Mouse (Mus musculus): ENCODE measurements around the gene Olfr531. TPM values are rescaled to one million over a fixed set of nuclear protein-coding genes. Genes with fewer than 3 reads are reported as not detected.

Gene Olfr531
- total RNA-seq (2021): not detected
- long read RNA-seq, experiment 1: 0 reads
- long read RNA-seq, experiment 2: 0 reads

GRCm38 (mm10) chr7:140402818-140403217, at the start of gene Olfr531:
Gene Olfr531, minus strand, starts transcription at chr7:140402918.
- Histone ChIP-seq H3K4me3 (no peak within 1 kb of the TSS), H3K27ac (no peak within 1 kb of the TSS)
- intact Hi-C loops (cut with DNase I): no loop called here
- DNase-seq (ENCODE audit: extremely low spot score in 1 of 2, low spot score in 2 of 2): no peak
- no peak for TF ChIP-seq CTCF (IDR thresholded peaks at IDR 0.05)

- intact Hi-C loops (cut with DNase I): no loop called here
- Histone ChIP-seq H3K4me3 (no peak overlapping the region), H3K27ac (no peak overlapping the region)
- DNase-seq (ENCODE audit: extremely low spot score in 1 of 2, low spot score in 2 of 2): no peak
- TF ChIP-seq CTCF (IDR thresholded peaks at IDR 0.05): no peak; the same call in 1 of the 2 replicates
These were observed 40.4 kb upstream of the Olfr531 start for GRCm38 (mm10) chr7:140443141-140443540.

- Histone ChIP-seq H3K4me3 (no peak within 1 kb of the TSS), H3K27ac (no peak within 1 kb of the TSS)
- intact Hi-C loops (cut with DNase I): loop anchor here (2.0 kb wide), 1 partner anchor 107 kb away; no protein-coding TSS in a partner anchor
- DNase-seq (ENCODE audit: extremely low spot score in 1 of 2, low spot score in 2 of 2): no peak
- TF ChIP-seq CTCF (IDR thresholded peaks at IDR 0.05): no peak
These were observed 18.8 kb upstream of the Olfr531 start, which contains the start of gene Olfr532 for GRCm38 (mm10) chr7:140421539-140421938. Gene Olfr532, minus strand, starts transcription at chr7:140421639.

GRCm38 (mm10) chr7:140376911-140377310, 25.8 kb downstream of the Olfr531 start:
- TF ChIP-seq CTCF (IDR thresholded peaks at IDR 0.05): no peak
- DNase-seq (ENCODE audit: extremely low spot score in 1 of 2, low spot score in 2 of 2): no peak
- intact Hi-C loops (cut with DNase I): no loop called here

GRCm38 (mm10) chr7:140376231-140376630, 26.5 kb downstream of the Olfr531 start, which contains the start of gene Olfr530:
Gene Olfr530, minus strand, starts transcription at chr7:140376331.
- TF ChIP-seq CTCF (IDR thresholded peaks at IDR 0.05): no peak
- H3K27ac ChIP-seq: no peak within 1 kb of the TSS
- intact Hi-C loops (cut with DNase I): no loop called here
- no peak within 1 kb of the TSS for H3K4me3 ChIP-seq
- DNase-seq (ENCODE audit: extremely low spot score in 1 of 2, low spot score in 2 of 2): no peak

More at GRCm38 (mm10) chr7:140376911-140377310, 25.8 kb downstream of the Olfr531 start:
- Histone ChIP-seq H3K4me3 (no peak overlapping the region), H3K27ac (no peak overlapping the region)

- no peak for DNase-seq (ENCODE audit: extremely low spot score in 1 of 2, low spot score in 2 of 2)
- no peak overlapping the region for H3K4me3 ChIP-seq
- TF ChIP-seq CTCF (IDR thresholded peaks at IDR 0.05): no peak
- H3K27ac ChIP-seq: no peak overlapping the region
- intact Hi-C loops (cut with DNase I): no loop called here
These were observed 28.4 kb downstream of the Olfr531 start for GRCm38 (mm10) chr7:140374300-140374699.

- Histone ChIP-seq H3K27ac (no peak within 1 kb of the TSS), H3K4me3 (no peak within 1 kb of the TSS)
- no peak for TF ChIP-seq CTCF (IDR thresholded peaks at IDR 0.05)
- intact Hi-C loops (cut with DNase I): no loop called here
- no peak for DNase-seq (ENCODE audit: extremely low spot score in 1 of 2, low spot score in 2 of 2)
These were observed 41.1 kb downstream of the Olfr531 start, which contains the start of gene Olfr60 for GRCm38 (mm10) chr7:140361571-140361970. Gene Olfr60, minus strand, starts transcription at chr7:140361671.

Other genes with a start within 250 kb of the Olfr531 start
- 100 to 1,000 TPM; 135 to 144 TPM for gene Sprn, start 248.0 kb downstream of the Olfr531 start, total RNA-seq (2021)
- not detected for gene Olfr522, start 238.2 kb downstream of the Olfr531 start, total RNA-seq (2021)
- under 1 TPM; 0.12 to 0.14 TPM for gene Olfr523, start 229.7 kb downstream of the Olfr531 start, total RNA-seq (2021)
- not detected for gene Olfr524, start 197.0 kb downstream of the Olfr531 start, total RNA-seq (2021)
- under 1 TPM in 1 of 2 experiments, not detected in 1; 0.14 TPM for gene Cd163l1, start 184.7 kb downstream of the Olfr531 start, total RNA-seq (2021)
- gene 5830411N06Rik, start 155.6 kb downstream of the Olfr531 start, total RNA-seq (2021): under 1 TPM in 1 of 2 experiments, not detected in 1; 0.11 TPM
- not detected for gene Olfr525, start 82.1 kb downstream of the Olfr531 start, total RNA-seq (2021)
- gene Olfr527, start 68.9 kb downstream of the Olfr531 start, total RNA-seq (2021): not detected
- gene Olfr60, start 41.2 kb downstream of the Olfr531 start, total RNA-seq (2021): not detected
- gene Olfr530, start 26.6 kb downstream of the Olfr531 start, total RNA-seq (2021): not detected
- gene Olfr532, start 18.7 kb upstream of the Olfr531 start, total RNA-seq (2021): not detected
- not detected for gene Olfr533, start 60.5 kb upstream of the Olfr531 start, total RNA-seq (2021)
- gene Olfr535, start 81.3 kb upstream of the Olfr531 start, total RNA-seq (2021): not detected
- not detected for gene Olfr536, start 104.5 kb upstream of the Olfr531 start, total RNA-seq (2021)
- gene Olfr538, start 165.0 kb upstream of the Olfr531 start, total RNA-seq (2021): not detected
- gene Olfr46, start 198.4 kb upstream of the Olfr531 start, total RNA-seq (2021): under 1 TPM in 1 of 2 experiments, not detected in 1; 0.05 TPM
- gene Olfr61, start 226.1 kb upstream of the Olfr531 start, total RNA-seq (2021): not detected
- not detected for gene Olfr53, start 243.5 kb upstream of the Olfr531 start, total RNA-seq (2021)